Mouse (Mus musculus) forebrain, embryonic 14.5 days (tissue): ENCODE measurements at regions not wholly inside any gene's neighbourhood (a gene's known extent, or its start where the extent isn't known, plus 50 kb on each side); places are given as distances from the start of the nearest gene placed in this dataset.
A peak's percentile ranks its signal among the peaks of the same experiment; 100 is the strongest.

Experiments used
- ATAC-seq: fragments of 200-750 bp; cut with Nextera tagmentation; 2 replicates; pipeline ENCODE4 v1.8.0; 2017; ENCODE audit warnings: mild to moderate bottlenecking, moderate library complexity
- DNase-seq: peaks from one replicate; pipeline ENCODE4 v3.0.0-alpha.2; 2015; ENCODE audit warnings: low spot score
- H3K27ac ChIP-seq: fragments of 300-500 bp; sonication (generic); 2 replicates; pipeline ENCODE4 v1.5.1; 2014; ENCODE audit warnings: low read depth, mild to moderate bottlenecking, control low read depth, low read length, moderate library complexity
- H3K27me3 ChIP-seq: fragments of 300-500 bp; sonication (generic); replicated peaks from 2 replicates; pipeline ENCODE4 v1.6.1; 2014; ENCODE audit warnings: low read length, control low read depth, mixed read lengths; ENCODE audit not compliant: control insufficient read depth, insufficient read depth
- H3K36me3 ChIP-seq: fragments of 300-500 bp; sonication (generic); 2 replicates; pipeline ENCODE4 v1.6.1; 2014; ENCODE audit warnings: low read length, control low read depth; ENCODE audit not compliant: control insufficient read depth, insufficient read depth
- H3K4me1 ChIP-seq: fragments of 300-500 bp; sonication (generic); 2 replicates; pipeline ENCODE4 v1.6.1; 2014; ENCODE audit warnings: antibody characterized with exemption, low read length, control low read depth; ENCODE audit not compliant: control insufficient read depth, insufficient read depth
- H3K4me2 ChIP-seq: fragments of 300-500 bp; sonication (generic); 2 replicates; pipeline ENCODE4 v1.6.1; 2014; ENCODE audit warnings: mild to moderate bottlenecking, control low read depth, low read length
- H3K4me3 ChIP-seq: fragments of 300-500 bp; sonication (generic); 2 replicates; pipeline ENCODE4 v1.5.1; 2014; ENCODE audit warnings: low read depth, low read length, control low read depth
- H3K9ac ChIP-seq: fragments of 300-500 bp; sonication (generic); 2 replicates; pipeline ENCODE4 v1.6.1; 2014; ENCODE audit warnings: mild to moderate bottlenecking, low read length, control low read depth, moderate library complexity
- H3K9me3 ChIP-seq: fragments of 300-500 bp; sonication (generic); replicated peaks from 2 replicates; pipeline ENCODE4 v1.6.1; 2016; ENCODE audit warnings: low read length, control low read depth, mixed read lengths; ENCODE audit not compliant: control insufficient read depth
- WGBS: fragments of 180-500 bp; shearing (Covaris S2); extraction: QIAGEN DNeasy Blood & Tissue Kit; methylation state at CpG from one replicate; pipeline ENCODE4 v1.1.7; 2014; 5-methylcytosine and 5-hydroxymethylcytosine counted together

GRCm38 (mm10) chr8:44273300-44273699 lies 563.5 kb upstream of the Adam34 start:
- WGBS: 65% methylated on average over 4 of the region's 4 CpGs
- no peaks in the 10 kb centered on the region for H3K36me3 ChIP-seq
- H3K9ac ChIP-seq: no peak overlapping the region
- ATAC-seq: no peak
- no peak overlapping the region for H3K4me3 ChIP-seq
- H3K27ac ChIP-seq: no peak overlapping the region
- no peak for DNase-seq
- H3K4me2 ChIP-seq: no peak overlapping the region
- no peaks in the 10 kb centered on the region for H3K9me3 ChIP-seq
- no peaks in the 10 kb centered on the region for H3K27me3 ChIP-seq
- no peaks in the 10 kb centered on the region for H3K4me1 ChIP-seq

DNA sequence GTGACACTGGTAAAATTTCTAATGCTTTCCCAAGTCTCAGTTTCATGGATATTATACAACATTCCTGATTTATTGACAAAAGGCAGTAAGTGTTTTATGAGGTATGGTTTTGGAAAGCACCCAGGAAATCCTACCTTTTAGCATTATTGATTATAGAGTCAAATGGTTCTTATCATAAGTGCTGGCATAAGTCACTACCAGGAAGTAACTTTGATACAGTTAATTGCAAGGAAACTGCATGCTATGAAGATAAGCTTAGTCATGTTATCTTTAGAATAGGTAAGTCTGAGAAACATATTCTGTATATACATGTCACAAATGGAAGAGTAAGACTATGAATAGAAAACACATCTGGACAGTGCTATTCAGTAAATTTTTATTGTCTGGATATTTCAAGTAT lies 608.4 kb upstream of the Adam34 start:
- H3K9ac ChIP-seq: no peak overlapping the region
- H3K27me3 ChIP-seq: no peaks in the 10 kb centered on the region
- DNase-seq: no peak
- no peak overlapping the region for H3K27ac ChIP-seq
- H3K4me3 ChIP-seq: no peak overlapping the region
- no peaks in the 10 kb centered on the region for H3K9me3 ChIP-seq
- ATAC-seq: no peak
- H3K4me2 ChIP-seq: no peak overlapping the region
- no peaks in the 10 kb centered on the region for H3K4me1 ChIP-seq
- H3K36me3 ChIP-seq: no peaks in the 10 kb centered on the region

GRCm38 (mm10) chr8:44334323-44334993 lies 600.8 kb upstream of the Fat1 start:
- Histone ChIP-seq H3K9ac (no peak overlapping the region), H3K4me1 (no peaks in the 10 kb centered on the region), H3K27ac (no peak overlapping the region), H3K27me3 (no peaks in the 10 kb centered on the region), H3K4me3 (no peak overlapping the region), H3K36me3 (no peaks in the 10 kb centered on the region), H3K9me3 (no peaks in the 10 kb centered on the region), H3K4me2 (no peak overlapping the region)
- 29% methylated on average over 6 of the region's 6 CpGs for WGBS
- ATAC-seq: no peak
- peak; percentile 17 for DNase-seq

DNA sequence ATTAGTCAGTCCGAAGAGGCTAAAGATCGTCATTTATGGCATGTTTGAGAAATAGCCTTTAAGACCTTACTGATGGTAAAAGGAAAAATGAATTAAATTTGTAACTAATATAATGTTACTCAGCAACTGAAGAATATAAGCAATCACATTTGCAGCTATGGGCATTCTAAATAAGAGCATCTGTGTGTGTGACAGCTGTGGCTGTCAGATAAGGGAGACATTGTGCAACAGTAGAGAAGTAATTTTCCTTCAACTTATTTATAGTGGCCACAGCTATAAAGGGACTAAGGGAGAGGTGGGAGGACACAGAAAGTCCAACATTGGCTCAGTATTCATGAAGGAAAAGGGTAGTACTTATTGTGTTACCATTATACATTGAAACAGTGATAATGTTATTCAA lies 591.8 kb upstream of the Fat1 start:
- H3K36me3 ChIP-seq: no peaks in the 10 kb centered on the region
- no peaks in the 10 kb centered on the region for H3K4me1 ChIP-seq
- WGBS: 94% methylated on average over 2 of the region's 2 CpGs
- DNase-seq (no peak), ATAC-seq (no peak)
- no peak overlapping the region for H3K9ac ChIP-seq
- no peak overlapping the region for H3K4me2 ChIP-seq
- no peak overlapping the region for H3K27ac ChIP-seq
- no peaks in the 10 kb centered on the region for H3K27me3 ChIP-seq
- no peak overlapping the region for H3K4me3 ChIP-seq
- no peaks in the 10 kb centered on the region for H3K9me3 ChIP-seq

- WGBS: 63% methylated on average over 2 of the region's 2 CpGs
- DNase-seq (no peak), ATAC-seq (no peak)
- Histone ChIP-seq H3K27me3 (no peaks in the 10 kb centered on the region), H3K4me1 (no peaks in the 10 kb centered on the region), H3K36me3 (no peaks in the 10 kb centered on the region), H3K9me3 (no peaks in the 10 kb centered on the region), H3K4me3 (no peak overlapping the region), H3K27ac (no peak overlapping the region), H3K4me2 (no peak overlapping the region), H3K9ac (no peak overlapping the region)
These were observed 591.3 kb upstream of the Fat1 start for GRCm38 (mm10) chr8:44343924-44344323.

DNA sequence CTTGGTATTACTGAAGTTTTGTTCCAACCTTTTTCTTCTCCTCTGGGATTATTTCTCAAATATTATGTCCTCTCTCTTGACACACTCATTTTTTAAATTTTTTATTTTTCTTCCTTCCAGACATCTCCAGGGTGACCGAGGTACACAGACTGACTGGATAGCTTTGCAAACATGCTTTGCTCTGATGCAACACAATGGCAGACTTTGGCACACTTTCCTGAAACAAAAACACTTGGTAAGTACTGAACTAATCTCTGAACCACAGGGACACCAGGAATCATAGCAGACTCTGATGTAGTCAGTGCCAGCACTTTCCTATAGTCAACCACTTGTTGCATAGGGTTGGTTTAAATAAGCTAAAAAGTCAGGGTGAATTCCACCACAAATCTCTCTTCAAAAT lies 587.8 kb upstream of the Fat1 start:
- ATAC-seq: no peak
- no peak for DNase-seq
- Histone ChIP-seq H3K9ac (no peak overlapping the region), H3K4me2 (no peak overlapping the region), H3K27me3 (no peaks in the 10 kb centered on the region), H3K4me1 (no peaks in the 10 kb centered on the region), H3K9me3 (no peaks in the 10 kb centered on the region), H3K4me3 (no peak overlapping the region), H3K27ac (no peak overlapping the region), H3K36me3 (no peaks in the 10 kb centered on the region)
- WGBS: 81% methylated on average over 1 of the region's 1 CpGs

- 15% methylated on average over 6 of the region's 6 CpGs for WGBS
- no peaks in the 10 kb centered on the region for H3K27me3 ChIP-seq
- ATAC-seq (no peak), DNase-seq (peak; percentile 24)
- no peak overlapping the region for H3K27ac ChIP-seq
- no peak overlapping the region for H3K4me2 ChIP-seq
- H3K4me3 ChIP-seq: no peak overlapping the region
- H3K9ac ChIP-seq: no peak overlapping the region
- H3K9me3 ChIP-seq: no peaks in the 10 kb centered on the region
- H3K36me3 ChIP-seq: no peaks in the 10 kb centered on the region
- 0 out of 2 replicates have a peak, but pooled peaks cover 3% of the 10 kb centered on the region for H3K4me1 ChIP-seq
These were observed 561.3 kb upstream of the Fat1 start for GRCm38 (mm10) chr8:44373987-44374386.

- DNase-seq: no peak
- H3K4me1 ChIP-seq: 0 out of 2 replicates have a peak, but pooled peaks cover 3% of the 10 kb centered on the region
- 35% methylated on average over 3 of the region's 3 CpGs for WGBS
- no peak overlapping the region for H3K4me3 ChIP-seq
- no peaks in the 10 kb centered on the region for H3K9me3 ChIP-seq
- H3K4me2 ChIP-seq: no peak overlapping the region
- no peak overlapping the region for H3K27ac ChIP-seq
- H3K9ac ChIP-seq: no peak overlapping the region
- ATAC-seq: no peak
- no peaks in the 10 kb centered on the region for H3K27me3 ChIP-seq
- no peaks in the 10 kb centered on the region for H3K36me3 ChIP-seq
These were observed 557.5 kb upstream of the Fat1 start for GRCm38 (mm10) chr8:44377731-44378130.

DNA sequence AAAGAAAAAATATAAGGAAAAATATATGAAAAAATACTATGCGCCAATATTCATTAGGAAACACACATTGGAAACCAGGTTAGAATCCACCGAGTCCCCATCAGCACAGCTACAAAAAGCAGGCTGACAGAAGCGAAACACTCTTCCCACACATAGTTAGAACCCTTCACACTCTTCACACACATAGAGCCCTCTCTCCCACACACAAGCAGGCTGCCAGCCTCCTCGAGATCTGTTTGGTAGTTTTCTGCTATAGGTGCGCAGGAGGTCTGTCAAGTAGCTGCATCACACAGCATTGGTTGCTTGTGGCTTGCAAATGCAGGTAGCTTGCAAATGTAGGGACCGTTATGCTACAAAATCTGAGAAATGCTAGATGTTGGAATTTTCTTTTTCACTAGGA lies 526.8 kb upstream of the Fat1 start:
- Histone ChIP-seq H3K9ac (no peak overlapping the region), H3K9me3 (0 out of 2 replicates have a peak, but pooled peaks cover 3% of the 10 kb centered on the region), H3K27me3 (no peaks in the 10 kb centered on the region), H3K27ac (no peak overlapping the region), H3K4me2 (no peak overlapping the region), H3K4me1 (no peaks in the 10 kb centered on the region), H3K4me3 (no peak overlapping the region), H3K36me3 (no peaks in the 10 kb centered on the region)
- 91% methylated on average over 6 of the region's 6 CpGs for WGBS
- DNase-seq (no peak), ATAC-seq (no peak)
